Mouse (Mus musculus): ENCODE measurements around the gene Coro2b. TPM values are rescaled to one million over a fixed set of nuclear protein-coding genes. Genes with fewer than 3 reads are reported as not detected.

The Coro2b gene
- total RNA-seq, 2 experiments from 2014 or later = 220 to 233 TPM

- no peak for DNase-seq (ENCODE audit: extremely low spot score in 1 of 2, low spot score in 1 of 2)
Measured at GRCm38 (mm10) chr9:62517112-62517957, 19.5 kb downstream of the Coro2b start.

GRCm38 (mm10) chr9:62515138-62515537, 21.7 kb downstream of the Coro2b start:
- DNase-seq (ENCODE audit: extremely low spot score in 1 of 2, low spot score in 1 of 2) = no peak

GRCm38 (mm10) chr9:62513492-62514133, 23.2 kb downstream of the Coro2b start:
- DNase-seq (ENCODE audit: extremely low spot score in 1 of 2, low spot score in 1 of 2) = no peak

- DNase-seq (ENCODE audit: extremely low spot score in 1 of 2, low spot score in 1 of 2) = no peak
Measured at GRCm38 (mm10) chr9:62510530-62510936, 26.3 kb downstream of the Coro2b start.

GRCm38 (mm10) chr9:62509617-62510016, 27.2 kb downstream of the Coro2b start:
- no peak for DNase-seq (ENCODE audit: extremely low spot score in 1 of 2, low spot score in 1 of 2)

GRCm38 (mm10) chr9:62508740-62509524, 27.9 kb downstream of the Coro2b start:
- DNase-seq (ENCODE audit: extremely low spot score in 1 of 2, low spot score in 1 of 2) = no peak

GRCm38 (mm10) chr9:62506467-62507067, 30.3 kb downstream of the Coro2b start:
- no peak for DNase-seq (ENCODE audit: extremely low spot score in 1 of 2, low spot score in 1 of 2)

GRCm38 (mm10) chr9:62504129-62504528, 32.7 kb downstream of the Coro2b start:
- no peak for DNase-seq (ENCODE audit: extremely low spot score in 1 of 2, low spot score in 1 of 2)

GRCm38 (mm10) chr9:62502361-62502760, 34.5 kb downstream of the Coro2b start:
- no peak for DNase-seq (ENCODE audit: extremely low spot score in 1 of 2, low spot score in 1 of 2)

GRCm38 (mm10) chr9:62501566-62501965, 35.3 kb downstream of the Coro2b start:
- no peak for DNase-seq (ENCODE audit: extremely low spot score in 1 of 2, low spot score in 1 of 2)

GRCm38 (mm10) chr9:62500007-62500406, 36.8 kb downstream of the Coro2b start:
- DNase-seq (ENCODE audit: extremely low spot score in 1 of 2, low spot score in 1 of 2) = no peak

GRCm38 (mm10) chr9:62498945-62499344, 37.9 kb downstream of the Coro2b start:
- DNase-seq (ENCODE audit: extremely low spot score in 1 of 2, low spot score in 1 of 2) = no peak

GRCm38 (mm10) chr9:62497135-62498092, 39.4 kb downstream of the Coro2b start:
- no peak for DNase-seq (ENCODE audit: extremely low spot score in 1 of 2, low spot score in 1 of 2)

GRCm38 (mm10) chr9:62492306-62492990, 44.4 kb downstream of the Coro2b start:
- DNase-seq (ENCODE audit: extremely low spot score in 1 of 2, low spot score in 1 of 2) = no peak

- no peak for DNase-seq (ENCODE audit: extremely low spot score in 1 of 2, low spot score in 1 of 2)
Measured at GRCm38 (mm10) chr9:62491611-62492010, 45.2 kb downstream of the Coro2b start.

- DNase-seq (ENCODE audit: extremely low spot score in 1 of 2, low spot score in 1 of 2) = no peak
Measured at GRCm38 (mm10) chr9:62491104-62491503, 45.7 kb downstream of the Coro2b start.

- no peak for DNase-seq (ENCODE audit: extremely low spot score in 1 of 2, low spot score in 1 of 2)
Measured at GRCm38 (mm10) chr9:62484107-62484506, 52.7 kb downstream of the Coro2b start.

- DNase-seq (ENCODE audit: extremely low spot score in 1 of 2, low spot score in 1 of 2) = no peak
Measured at GRCm38 (mm10) chr9:62482788-62483187, 54.1 kb downstream of the Coro2b start.

All from layer of hippocampus, postnatal 25 days (tissue).